26 mouse cellular contexts compared by ENCODE assay signal in genomic region chrX:11905231-11905630, GRCm38 (mm10).
DNase-seq lines count a peak whose midpoint lies in the region; ATAC-seq and TF ChIP-seq lines count a peak whose summit lies in the region.
"Had no signal": no experiment of that assay in that cellular context is flagged by ENCODE, and none has a peak within 500 bp of the region (broad histone marks: within the 10 kb centered on the region; RNA-seq: fewer than 3 reads in every experiment).

No protein-coding gene starts in this region.

- H3K9me3 ChIP-seq in lung, embryonic 14.5 days (ENCODE audit: low read depth, low read length) = no peaks in the 10 kb centered on the region
- H3K9me3 ChIP-seq: embryonic facial prominence, embryonic 12.5 days; embryonic facial prominence, embryonic 15.5 days; heart, embryonic 10.5 days; heart, embryonic 13.5 days had no signal

- H3K36me3 ChIP-seq in lung, embryonic 14.5 days (ENCODE audit: insufficient read depth) = no peaks in the 10 kb centered on the region
- H3K36me3 ChIP-seq: embryonic facial prominence, embryonic 12.5 days; embryonic facial prominence, embryonic 15.5 days; heart, embryonic 10.5 days; heart, embryonic 13.5 days had no signal

- no peak for TF ChIP-seq CTCF in lung, embryonic 14.5 days (IDR thresholded peaks at IDR 0.05; ENCODE audit: low read depth)

- no peaks in the 10 kb centered on the region for H3K27me3 ChIP-seq in lung, embryonic 14.5 days (ENCODE audit: insufficient read depth, low read length)
- H3K27me3 ChIP-seq: embryonic facial prominence, embryonic 12.5 days; embryonic facial prominence, embryonic 15.5 days had no signal

- DNase-seq in gastrocnemius, adult 18-20 months (ENCODE audit: low spot score) = peak; percentile 16
- DNase-seq in gastrocnemius, postnatal 36 days = no peak
- DNase-seq in lung, embryonic 14.5 days = peak; percentile 40
- DNase-seq in lung, adult 18-20 months = no peak
- peak; percentile 19 for DNase-seq in lung, postnatal 14 days
- DNase-seq in lung, postnatal 36 days = no peak
- peak; percentile 24 for DNase-seq in brain, adult 2 months (ENCODE audit: low read depth, low spot score)
- no peak for DNase-seq in heart, adult 11 months
- DNase-seq: adrenal gland, adult 8-10 months; adrenal gland, postnatal 25 days; cerebellum, adult 11 months; cerebellum, adult 2 months; cerebellum, adult 9-11 months; cerebellum, postnatal 25 days; forebrain, postnatal 0 days; gastrocnemius, postnatal 10 days; heart, adult 2 months; heart, postnatal 14 days; heart, postnatal 4 days had no signal

- H3K9ac ChIP-seq in lung, embryonic 14.5 days = no peak overlapping the region
- H3K9ac ChIP-seq: embryonic facial prominence, embryonic 12.5 days; embryonic facial prominence, embryonic 15.5 days; forebrain, postnatal 0 days; heart, embryonic 13.5 days; hindbrain, embryonic 14.5 days had no signal

- no peak overlapping the region for H3K4me3 ChIP-seq in lung, embryonic 14.5 days (ENCODE audit: low read depth, low read length)
- H3K4me3 ChIP-seq: embryonic facial prominence, embryonic 12.5 days; embryonic facial prominence, embryonic 15.5 days; heart, adult 2 months; heart, embryonic 10.5 days; heart, embryonic 13.5 days had no signal

- no peak for ATAC-seq in lung, embryonic 14.5 days (ENCODE audit: insufficient read depth)
- ATAC-seq: activated CD4-positive, CD25-positive, alpha-beta regulatory T cell, adult 4 months; forebrain, embryonic 14.5 days; forebrain, postnatal 0 days had no signal

- WGBS in lung, embryonic 14.5 days = 39% methylated on average over 5 of the region's 5 CpGs

- no peak overlapping the region for H3K4me2 ChIP-seq in lung, embryonic 14.5 days
- H3K4me2 ChIP-seq: embryonic facial prominence, embryonic 12.5 days; embryonic facial prominence, embryonic 15.5 days; heart, embryonic 13.5 days; hindbrain, embryonic 14.5 days had no signal

- H3K4me1 ChIP-seq in lung, embryonic 14.5 days (ENCODE audit: insufficient read depth) = no peaks in the 10 kb centered on the region
- H3K4me1 ChIP-seq: embryonic facial prominence, embryonic 12.5 days; embryonic facial prominence, embryonic 15.5 days; heart, embryonic 10.5 days; heart, embryonic 13.5 days had no signal

- no peak overlapping the region for H3K27ac ChIP-seq in lung, embryonic 14.5 days (ENCODE audit: low read depth)
- H3K27ac ChIP-seq: embryonic facial prominence, embryonic 12.5 days; embryonic facial prominence, embryonic 15.5 days; heart, adult 2 months; heart, embryonic 10.5 days; heart, embryonic 13.5 days; hindbrain, embryonic 14.5 days had no signal

- intact Hi-C loops in gastrocnemius, postnatal 36 days (cut with DNase I) = no loop called here

Comparison
In these comparisons a context has a peak if more than half of its experiments do, and no peak if none do; other contexts are left out.
1. DNase-seq: peak in gastrocnemius, adult 18-20 months (single experiment), lung, embryonic 14.5 days (single experiment), lung, postnatal 14 days (single experiment) and brain, adult 2 months (single experiment); none in gastrocnemius, postnatal 36 days (0 of 2), lung, adult 18-20 months (0 of 2), lung, postnatal 36 days (single experiment) and heart, adult 11 months (single experiment).